Mouse (Mus musculus) heart, postnatal 10 days (tissue): ENCODE results near the gene Clec9a. TPM values are rescaled to one million over a fixed set of nuclear protein-coding genes. Genes with fewer than 3 reads are reported as not detected.

Source experiments
- DNase-seq, 2 experiments: peaks; one replicate each; pipeline ENCODE4 v3.0.0; 2021
- intact Hi-C: fragments of 180-260 bp; cut with DNase I; formaldehyde crosslinking; loops from one replicate; pipeline ENCODE4 v1.15.1; 2025
- total RNA-seq, 2 experiments: library from RNA; stranded (reverse); gene quantifications; 2 replicates each; pipeline ENCODE4 v1.2.3; 2021

The Clec9a gene
- total RNA-seq, 2 experiments from 2014 or later = 0.19 to 0.47 TPM

- DNase-seq = peak; percentile 32 to 52
- intact Hi-C loops = no loop called here
Measured at GRCm38 (mm10) chr6:129423040-129423733, 14.5 kb downstream of the Clec9a start.

GRCm38 (mm10) chr6:129423734-129424072 is 15.0 kb downstream of the Clec9a start:
- intact Hi-C loops = no loop called here

GRCm38 (mm10) chr6:129425217-129425616 is 16.6 kb downstream of the Clec9a start:
- intact Hi-C loops = no loop called here
- DNase-seq = no peak

More at GRCm38 (mm10) chr6:129423734-129424072, 15.0 kb downstream of the Clec9a start:
- DNase-seq = peak; percentile 88 to 92

- intact Hi-C loops = loop anchor here (2.0 kb wide), 1 partner anchor 23 kb away; no protein-coding TSS in a partner anchor
- DNase-seq = peak; percentile 50 to 63
Measured at GRCm38 (mm10) chr6:129425812-129426211, 17.1 kb downstream of the Clec9a start.

- DNase-seq = no peak
- intact Hi-C loops = loop anchor here (2.0 kb wide), 1 partner anchor 22 kb away; no protein-coding TSS in a partner anchor
Measured at GRCm38 (mm10) chr6:129427281-129427680, 18.6 kb downstream of the Clec9a start.

GRCm38 (mm10) chr6:129434239-129434638 is 25.6 kb downstream of the Clec9a start:
- DNase-seq = no peak

GRCm38 (mm10) chr6:129436025-129436424 is 27.4 kb downstream of the Clec9a start:
- DNase-seq = no peak
- intact Hi-C loops = no loop called here

More at GRCm38 (mm10) chr6:129434239-129434638, 25.6 kb downstream of the Clec9a start:
- intact Hi-C loops = no loop called here

GRCm38 (mm10) chr6:129438033-129438432 is 29.4 kb downstream of the Clec9a start:
- intact Hi-C loops = no loop called here
- no peak for DNase-seq

GRCm38 (mm10) chr6:129449743-129450142 is 41.1 kb downstream of the Clec9a start:
- intact Hi-C loops = loop anchor here (2.0 kb wide), 1 partner anchor 23 kb away; no protein-coding TSS in a partner anchor
- peak in 1 of 2 experiments; percentile 25 for DNase-seq

- intact Hi-C loops = no loop called here
- DNase-seq = peak; percentile 43 to 47
Measured at GRCm38 (mm10) chr6:129451411-129452039, 42.9 kb downstream of the Clec9a start, which contains the start of gene Clec1a. Gene Clec1a, minus strand, starts transcription at chr6:129452000.

GRCm38 (mm10) chr6:129471386-129471785 is 62.7 kb downstream of the Clec9a start:
- no peak for DNase-seq

GRCm38 (mm10) chr6:129472627-129473026 is 64.0 kb downstream of the Clec9a start:
- DNase-seq = peak in 1 of 2 experiments; percentile 5
- intact Hi-C loops = no loop called here

More at GRCm38 (mm10) chr6:129471386-129471785, 62.7 kb downstream of the Clec9a start:
- intact Hi-C loops = no loop called here

Other genes with a start within 250 kb of the Clec9a start
- 10 to 100 TPM; 28.8 to 38.7 TPM for gene Clec2d, start 228.2 kb upstream of the Clec9a start, total RNA-seq
- under 1 TPM in 1 of 2 experiments, not detected in 1; 0.67 TPM for gene Cd69, start 133.4 kb upstream of the Clec9a start, total RNA-seq
- gene 4922502D21Rik, start 77.1 kb upstream of the Clec9a start, total RNA-seq = not detected
- under 1 TPM; 0.19 to 0.74 TPM for gene Clec12a, start 66.2 kb upstream of the Clec9a start, total RNA-seq
- not detected for gene Clec12b, start 23.0 kb upstream of the Clec9a start, total RNA-seq
- 1 to 10 TPM in 1 of 2 experiments, under 1 TPM in 1; 0.97 to 1.4 TPM for gene Clec1b, start 11.6 kb upstream of the Clec9a start, total RNA-seq
- 10 to 100 TPM; 16.3 to 16.7 TPM for gene Clec1a, start 43.1 kb downstream of the Clec9a start, total RNA-seq
- under 1 TPM; 0.07 to 0.17 TPM for gene Olr1, start 98.3 kb downstream of the Clec9a start, total RNA-seq
- not detected for gene Tmem52b, start 103.7 kb downstream of the Clec9a start, total RNA-seq
- gene Gabarapl1, start 124.3 kb downstream of the Clec9a start, total RNA-seq = 10 to 100 TPM; 62.1 to 72.6 TPM
- not detected for gene Klre1, start 169.0 kb downstream of the Clec9a start, total RNA-seq
- not detected for gene Klrd1, start 182.9 kb downstream of the Clec9a start, total RNA-seq
- gene Klrk1, start 215.0 kb downstream of the Clec9a start, total RNA-seq = not detected
- gene Klrc3, start 234.5 kb downstream of the Clec9a start, total RNA-seq = not detected